Mouse (Mus musculus): ENCODE measurements around the gene Prkcz. TPM values are rescaled to one million over a fixed set of nuclear protein-coding genes. Genes with fewer than 3 reads are reported as not detected.

Gene Prkcz
- total and polyA plus RNA-seq, 2 experiments from 2014 or later, result 92.5 to 103 TPM

DNA sequence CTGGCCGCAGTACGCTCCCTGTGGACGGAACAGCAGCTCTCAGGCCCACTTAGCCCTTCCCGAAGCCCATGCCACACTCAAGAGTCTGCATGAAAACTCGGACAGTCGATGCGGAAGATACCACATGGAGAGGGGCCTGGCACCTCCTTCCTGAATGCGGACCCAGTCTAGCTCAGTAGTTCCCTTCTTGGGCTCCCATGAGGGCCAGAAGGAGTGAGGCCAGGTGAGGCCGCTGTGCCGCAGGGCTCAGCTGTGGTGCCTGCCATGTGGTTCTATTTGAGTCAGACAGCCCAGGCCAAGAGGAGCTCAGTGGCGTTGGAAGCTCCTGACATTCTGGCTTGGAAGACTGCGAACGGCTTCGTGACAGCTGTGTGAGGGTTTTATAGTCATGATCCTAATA, 66.8 kb downstream of the Prkcz start:
- Histone ChIP-seq H3K36me3 (ENCODE audit: insufficient read depth) (peaks cover 15% of the 10 kb centered on the region), H3K27ac (ENCODE audit: low read depth, low read length) (peak overlapping the region; percentile 88), H3K9ac (no peak overlapping the region), H3K27me3 (ENCODE audit: insufficient read depth, low read length) (no peaks in the 10 kb centered on the region), H3K9me3 (ENCODE audit: low read length) (no peaks in the 10 kb centered on the region), H3K4me3 (ENCODE audit: low read depth, low read length) (no peak overlapping the region), H3K4me2 (ENCODE audit: low read depth) (no peak overlapping the region), H3K4me1 (ENCODE audit: insufficient read depth) (0 out of 2 replicates have a peak, but pooled peaks cover 8% of the 10 kb centered on the region)
- WGBS, result 86% methylated on average over 14 of the region's 14 CpGs
- ATAC-seq (no peak), DNase-seq (no peak)
- no peak for TF ChIP-seq CTCF (IDR thresholded peaks at IDR 0.05; ENCODE audit: low read depth)

DNA sequence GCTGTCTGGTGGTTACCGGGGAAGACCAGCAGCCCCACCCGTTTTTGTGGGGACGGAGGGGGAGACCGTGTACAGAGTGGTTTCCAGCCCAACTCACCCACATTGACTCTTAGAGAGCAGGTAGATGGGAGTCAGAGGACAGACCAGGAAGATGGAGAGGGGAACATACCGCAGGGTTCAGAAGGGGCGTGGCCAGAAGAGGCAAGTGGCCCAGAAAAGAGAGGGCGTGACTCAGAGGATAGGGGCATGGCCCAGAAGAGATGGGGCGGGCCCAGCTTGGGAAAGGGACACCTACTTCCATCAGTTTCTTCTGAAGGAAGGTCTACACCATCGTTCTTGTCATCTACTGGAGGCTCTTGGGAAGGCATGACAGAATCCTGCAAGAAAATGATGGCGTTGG, 68.3 kb downstream of the Prkcz start:
- Histone ChIP-seq H3K4me2 (ENCODE audit: low read depth) (no peak overlapping the region), H3K9me3 (ENCODE audit: low read length) (no peaks in the 10 kb centered on the region), H3K36me3 (ENCODE audit: insufficient read depth) (peaks cover 20% of the 10 kb centered on the region), H3K27me3 (ENCODE audit: insufficient read depth, low read length) (no peaks in the 10 kb centered on the region), H3K4me3 (ENCODE audit: low read depth, low read length) (no peak overlapping the region), H3K9ac (no peak overlapping the region), H3K27ac (ENCODE audit: low read depth, low read length) (peak overlapping the region; percentile 35; the same call in 1 of the 2 replicates), H3K4me1 (ENCODE audit: insufficient read depth) (0 out of 2 replicates have a peak, but pooled peaks cover 8% of the 10 kb centered on the region)
- ATAC-seq, result no peak
- no peak for DNase-seq
- 88% methylated on average over 10 of the region's 10 CpGs for WGBS
- TF ChIP-seq CTCF (IDR thresholded peaks at IDR 0.05; ENCODE audit: low read depth), result no peak

DNA sequence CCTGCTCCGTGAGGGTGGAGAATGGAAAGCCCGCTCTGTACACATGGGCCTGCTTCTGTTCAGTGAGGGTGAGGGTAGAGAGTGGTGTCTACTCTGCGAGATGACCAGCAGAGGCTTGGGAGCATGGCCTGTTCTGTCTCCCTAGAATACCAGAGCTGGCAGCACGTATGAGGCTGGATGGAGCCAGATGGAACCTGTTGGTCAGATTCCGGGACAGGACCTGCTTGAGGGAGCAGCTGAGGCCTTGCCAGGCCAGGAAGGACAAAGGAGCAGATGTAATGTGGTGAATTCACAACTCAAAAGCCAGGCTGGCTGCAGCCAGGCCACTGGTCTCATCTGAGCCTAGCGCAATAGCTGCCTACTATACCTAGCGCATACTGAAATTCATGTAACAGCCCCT, 71.1 kb downstream of the Prkcz start:
- Histone ChIP-seq H3K9ac (no peak overlapping the region), H3K27me3 (ENCODE audit: insufficient read depth, low read length) (no peaks in the 10 kb centered on the region), H3K4me2 (ENCODE audit: low read depth) (no peak overlapping the region), H3K4me3 (ENCODE audit: low read depth, low read length) (no peak overlapping the region), H3K36me3 (ENCODE audit: insufficient read depth) (peaks cover 20% of the 10 kb centered on the region), H3K9me3 (ENCODE audit: low read length) (no peaks in the 10 kb centered on the region), H3K4me1 (ENCODE audit: insufficient read depth) (0 out of 2 replicates have a peak, but pooled peaks cover 3% of the 10 kb centered on the region), H3K27ac (ENCODE audit: low read depth, low read length) (no peak overlapping the region)
- ATAC-seq, result no peak
- WGBS, result 86% methylated on average over 7 of the region's 7 CpGs
- DNase-seq, result no peak
- no peak for TF ChIP-seq CTCF (IDR thresholded peaks at IDR 0.05; ENCODE audit: low read depth)

DNA sequence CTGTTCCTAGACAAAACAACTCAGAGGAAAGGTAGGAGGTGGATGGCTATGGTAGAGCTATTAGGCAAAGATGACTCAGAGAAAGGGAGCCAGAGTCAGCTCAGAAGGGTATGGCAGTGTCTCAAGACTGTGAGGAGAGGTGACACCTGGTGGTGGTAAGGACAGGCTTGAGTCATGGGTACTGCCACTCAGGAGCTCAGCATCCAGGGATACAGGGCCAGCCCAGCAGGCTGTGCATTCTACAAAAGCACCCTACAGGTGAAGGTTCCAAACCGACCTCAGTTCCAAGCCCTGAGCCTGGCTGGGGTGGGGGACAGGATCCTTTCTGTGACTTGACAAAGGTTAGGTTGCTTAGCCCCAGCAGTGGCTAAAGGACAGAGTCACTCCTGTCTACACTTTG, 72.6 kb downstream of the Prkcz start:
- WGBS, result 74% methylated on average over 1 of the region's 1 CpGs
- TF ChIP-seq CTCF (IDR thresholded peaks at IDR 0.05; ENCODE audit: low read depth), result 0 out of 2 replicates have a peak, but pooled peaks have one; percentile 17
- Histone ChIP-seq H3K27me3 (ENCODE audit: insufficient read depth, low read length) (no peaks in the 10 kb centered on the region), H3K4me3 (ENCODE audit: low read depth, low read length) (no peak overlapping the region), H3K9ac (no peak overlapping the region), H3K36me3 (ENCODE audit: insufficient read depth) (peaks cover 20% of the 10 kb centered on the region), H3K27ac (ENCODE audit: low read depth, low read length) (peak overlapping the region; percentile 9; the same call in 1 of the 2 replicates), H3K4me2 (ENCODE audit: low read depth) (no peak overlapping the region), H3K4me1 (ENCODE audit: insufficient read depth) (peaks cover 4% of the 10 kb centered on the region), H3K9me3 (ENCODE audit: low read length) (no peaks in the 10 kb centered on the region)
- ATAC-seq (no peak), DNase-seq (no peak)

DNA sequence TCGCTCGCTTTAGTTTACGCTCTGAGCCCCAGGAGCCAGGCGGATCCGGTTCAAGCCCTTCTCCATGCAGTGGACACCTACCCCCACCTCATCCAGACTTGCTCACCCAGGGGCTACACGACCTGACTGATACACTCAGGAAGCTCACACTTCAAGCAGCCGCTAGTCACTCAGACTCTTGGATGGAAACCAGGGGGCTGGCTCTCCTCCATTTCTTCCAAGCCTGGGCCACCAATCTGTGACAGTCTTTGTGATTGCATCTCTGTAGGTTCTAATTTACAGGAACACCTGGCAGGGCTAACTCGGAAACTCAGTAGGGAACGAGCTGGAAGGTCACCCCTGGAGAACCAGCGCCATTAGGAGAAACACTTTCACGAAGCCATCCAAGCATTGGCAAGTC, 73.4 kb downstream of the Prkcz start:
- H3K4me3 ChIP-seq (ENCODE audit: low read depth, low read length), result no peak overlapping the region
- peaks cover 8% of the 10 kb centered on the region for H3K4me1 ChIP-seq (ENCODE audit: insufficient read depth)
- DNase-seq (peak; percentile 41), ATAC-seq (no peak)
- 72% methylated on average over 11 of the region's 11 CpGs for whole genome bisulfite sequencing
- no peak overlapping the region for H3K4me2 ChIP-seq (ENCODE audit: low read depth)
- H3K9ac ChIP-seq, result no peak overlapping the region
- no peak for TF ChIP-seq CTCF (IDR thresholded peaks at IDR 0.05; ENCODE audit: low read depth)
- peaks cover 13% of the 10 kb centered on the region for H3K36me3 ChIP-seq (ENCODE audit: insufficient read depth)
- H3K9me3 ChIP-seq (ENCODE audit: low read length), result no peaks in the 10 kb centered on the region
- H3K27me3 ChIP-seq (ENCODE audit: insufficient read depth, low read length), result no peaks in the 10 kb centered on the region
- peak overlapping the region; percentile 54 for H3K27ac ChIP-seq (ENCODE audit: low read depth, low read length)

DNA sequence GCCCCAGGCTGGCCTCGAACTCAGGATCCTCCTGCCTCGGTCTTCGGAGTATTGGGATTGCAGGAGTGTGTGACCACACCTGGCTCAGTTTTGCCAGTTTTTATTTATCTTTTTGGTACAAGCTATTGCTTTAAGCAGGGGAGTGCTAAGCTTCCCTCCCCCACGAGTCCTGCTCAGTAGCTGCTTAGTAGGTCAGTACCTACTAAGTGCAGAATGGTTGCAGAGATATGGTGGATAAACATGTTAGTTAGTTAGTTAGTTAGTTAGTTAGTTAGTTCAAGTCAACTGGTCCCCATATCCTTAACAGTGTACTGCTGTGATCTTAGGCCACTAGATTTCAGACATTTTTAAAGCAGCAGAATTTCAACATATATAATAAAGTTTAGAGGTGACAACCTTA, 75.1 kb downstream of the Prkcz start:
- Histone ChIP-seq H3K9ac (no peak overlapping the region), H3K4me3 (ENCODE audit: low read depth, low read length) (no peak overlapping the region), H3K9me3 (ENCODE audit: low read length) (no peaks in the 10 kb centered on the region), H3K4me2 (ENCODE audit: low read depth) (no peak overlapping the region), H3K36me3 (ENCODE audit: insufficient read depth) (peaks cover 12% of the 10 kb centered on the region), H3K27ac (ENCODE audit: low read depth, low read length) (no peak overlapping the region), H3K4me1 (ENCODE audit: insufficient read depth) (peaks cover 8% of the 10 kb centered on the region), H3K27me3 (ENCODE audit: insufficient read depth, low read length) (no peaks in the 10 kb centered on the region)
- no peak for DNase-seq
- ATAC-seq, result no peak
- 97% methylated on average over 4 of the region's 4 CpGs for WGBS
- no peak for TF ChIP-seq CTCF (IDR thresholded peaks at IDR 0.05; ENCODE audit: low read depth)

DNA sequence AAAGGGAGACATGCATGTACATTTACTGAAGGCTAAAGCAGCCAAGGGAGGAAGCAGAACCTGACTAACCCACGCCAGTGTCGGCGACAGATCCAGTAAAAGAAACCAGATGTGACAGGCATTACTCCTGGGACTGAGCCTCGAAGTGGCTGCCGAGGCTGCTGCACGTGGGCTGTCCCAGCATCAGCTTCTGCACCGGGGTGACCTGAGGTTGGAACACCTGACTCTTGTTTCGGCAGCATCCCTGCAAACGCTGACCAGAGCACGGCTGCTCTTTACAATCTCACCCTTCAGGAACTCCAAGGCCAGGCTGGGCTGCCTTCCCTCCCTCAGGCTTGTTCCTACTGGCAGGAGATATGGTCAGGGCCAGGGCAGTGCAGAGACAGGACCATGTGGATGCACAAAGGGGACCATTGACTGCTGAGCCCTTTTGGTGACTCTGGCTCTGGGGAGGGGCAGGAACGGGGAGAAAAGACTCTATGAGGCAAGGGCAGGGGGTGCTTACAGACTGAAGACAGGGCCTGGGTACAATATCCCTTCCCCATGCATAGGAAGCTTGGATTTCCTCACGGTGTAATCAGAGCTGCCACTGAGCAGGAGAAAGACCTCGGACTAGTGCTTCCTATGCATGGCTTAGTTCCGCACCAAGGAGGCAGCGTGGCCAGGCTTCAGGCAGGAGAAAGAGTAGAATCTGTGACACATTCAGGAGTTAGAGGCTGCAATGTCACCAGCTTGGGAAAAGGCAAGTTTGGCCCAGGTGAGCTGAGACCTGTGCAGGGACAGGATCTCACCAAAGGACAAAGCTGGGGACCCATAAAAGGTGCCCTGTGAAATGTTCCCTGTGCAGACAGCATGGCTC, 76.4 kb downstream of the Prkcz start:
- H3K36me3 ChIP-seq (ENCODE audit: insufficient read depth), result peaks cover 12% of the 10 kb centered on the region
- DNase-seq (no peak), ATAC-seq (no peak)
- H3K27ac ChIP-seq (ENCODE audit: low read depth, low read length), result 0 out of 2 replicates have a peak overlapping the region, but pooled peaks have one; percentile 9
- no peaks in the 10 kb centered on the region for H3K9me3 ChIP-seq (ENCODE audit: low read length)
- no peak overlapping the region for H3K4me2 ChIP-seq (ENCODE audit: low read depth)
- H3K4me1 ChIP-seq (ENCODE audit: insufficient read depth), result peaks cover 8% of the 10 kb centered on the region
- H3K27me3 ChIP-seq (ENCODE audit: insufficient read depth, low read length), result no peaks in the 10 kb centered on the region
- H3K4me3 ChIP-seq (ENCODE audit: low read depth, low read length), result no peak overlapping the region
- WGBS, result 78% methylated on average over 15 of the region's 15 CpGs
- no peak overlapping the region for H3K9ac ChIP-seq
- TF ChIP-seq CTCF (IDR thresholded peaks at IDR 0.05; ENCODE audit: low read depth), result no peak
